Mouse (Mus musculus) myocyte (in vitro differentiated cells): Measurements from ENCODE around the gene Ccdc24. TPM values are rescaled to one million over a fixed set of nuclear protein-coding genes. Genes with fewer than 3 reads are reported as not detected.
A peak's percentile ranks its signal among the peaks of the same experiment; 100 is the strongest.

ENCODE experiments used
- H3K27me3 ChIP-seq: one replicate; pipeline ENCODE4 v1.6.1; 2011; ENCODE audit not compliant: control insufficient read depth, insufficient read depth, insufficient read length
- H3K36me3 ChIP-seq: one replicate; pipeline ENCODE4 v1.6.1; 2011; ENCODE audit not compliant: control insufficient read depth, insufficient read depth
- H3K4me2 ChIP-seq: one replicate; pipeline ENCODE4 v1.6.1; 2011; ENCODE audit warnings: low read depth, control low read depth
- H3K4me3 ChIP-seq: one replicate; pipeline ENCODE4 v1.5.1; 2011; ENCODE audit warnings: mild to moderate bottlenecking, control low read depth, moderate library complexity
- H3K79me2 ChIP-seq: one replicate; pipeline ENCODE4 v1.6.1; 2011; ENCODE audit not compliant: control insufficient read depth, insufficient read depth
- H3ac ChIP-seq: one replicate; pipeline ENCODE4 v1.6.1; 2011; ENCODE audit not compliant: control insufficient read depth, insufficient read length
- CEBPB ChIP-seq: IDR thresholded peaks from 2 replicates; pipeline ENCODE4 v1.6.1; 2011; ENCODE audit warnings: mild to moderate bottlenecking, moderate library complexity; ENCODE audit not compliant: poor library complexity, insufficient read depth, severe bottlenecking
- E2F4 ChIP-seq: IDR thresholded peaks from one replicate; pipeline ENCODE4 v1.6.1; 2011; ENCODE audit warnings: mild to moderate bottlenecking, control low read depth, moderate library complexity; ENCODE audit not compliant: insufficient read depth
- MAX ChIP-seq: IDR thresholded peaks from one replicate; pipeline ENCODE4 v1.6.1; 2011; ENCODE audit warnings: low read depth, mild to moderate bottlenecking, control low read depth
- MYOD1 ChIP-seq, 3 experiments: IDR thresholded peaks; one replicate each; pipeline ENCODE4 v1.6.1; 2011; ENCODE audit warnings: control low read depth in 2 of 3, low read depth in 2 of 3, mild to moderate bottlenecking in 2 of 3, moderate library complexity in 1 of 3; ENCODE audit not compliant: insufficient read length in 2 of 3, control insufficient read depth in 1 of 3
- MYOG ChIP-seq, 3 experiments: IDR thresholded peaks; one replicate each; pipeline ENCODE4 v1.6.1; 2011; ENCODE audit warnings: control low read depth in 2 of 3, low read depth in 2 of 3, mild to moderate bottlenecking in 2 of 3; ENCODE audit not compliant: insufficient read length in 2 of 3, control insufficient read depth in 1 of 3, insufficient read depth in 1 of 3
- POLR2A ChIP-seq: IDR thresholded peaks from one replicate; pipeline ENCODE4 v1.6.1; 2011; ENCODE audit warnings: low read depth, mild to moderate bottlenecking, control low read depth, moderate library complexity; ENCODE audit not compliant: insufficient read length
- POLR2AphosphoS2 ChIP-seq: IDR thresholded peaks from one replicate; pipeline ENCODE4 v1.6.1; 2011; ENCODE audit warnings: low read depth, control low read depth; ENCODE audit not compliant: insufficient read length
- REST ChIP-seq: IDR thresholded peaks from one replicate; pipeline ENCODE4 v1.6.1; 2011; ENCODE audit warnings: mild to moderate bottlenecking, control low read depth, moderate library complexity; ENCODE audit not compliant: insufficient read depth, insufficient read length
- SRF ChIP-seq: IDR thresholded peaks from one replicate; pipeline ENCODE4 v1.6.1; 2011; ENCODE audit warnings: low read depth; ENCODE audit not compliant: control insufficient read depth, insufficient read length
- TCF12 ChIP-seq: IDR thresholded peaks from one replicate; pipeline ENCODE4 v1.6.1; 2011; ENCODE audit warnings: mild to moderate bottlenecking, control low read depth; ENCODE audit not compliant: poor library complexity, insufficient read depth, severe bottlenecking
- TCF3 ChIP-seq: IDR thresholded peaks from one replicate; pipeline ENCODE4 v1.6.1; 2011; ENCODE audit warnings: low read depth, control low read depth; ENCODE audit not compliant: insufficient read length
- USF1 ChIP-seq: IDR thresholded peaks from one replicate; pipeline ENCODE4 v1.6.1; 2011; ENCODE audit warnings: low read depth, mild to moderate bottlenecking, control low read depth, moderate library complexity
- polyA plus RNA-seq: library from polyadenylated mRNA; unstranded; fragments of >200 nt; fragmentation: generic; extraction: Trizol; gene quantifications from one replicate; pipeline ENCODE4 v1.2.1, GENCODE M21; 2012; ENCODE audit warnings: missing spikeins

The Ccdc24 gene
- polyA plus RNA-seq, 1 experiment = 1.8 TPM

DNA sequence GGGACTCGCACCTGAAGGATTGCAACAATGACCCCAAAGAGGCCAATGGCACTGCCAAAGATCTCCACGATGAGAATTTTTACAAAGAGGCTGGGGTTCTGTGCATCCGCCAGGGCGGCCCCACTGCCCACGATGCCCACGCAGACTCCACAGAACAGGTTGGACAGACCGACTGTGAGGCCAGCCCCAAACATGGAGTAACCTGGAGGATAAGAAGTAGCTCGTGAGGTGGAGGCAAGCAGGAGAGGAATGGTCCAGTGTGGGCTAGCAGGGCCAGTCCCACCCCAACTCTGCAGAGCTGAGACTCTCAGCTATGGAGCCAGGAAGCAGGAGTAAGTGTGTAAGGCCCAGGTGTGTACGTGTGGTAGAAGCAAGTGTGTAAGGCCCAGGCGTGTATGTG lies 12.7 kb upstream of the Ccdc24 start:
- H3K4me3 ChIP-seq = no peak overlapping the region
- no peak overlapping the region for H3ac ChIP-seq
- H3K27me3 ChIP-seq = no peaks in the 10 kb centered on the region
- H3K79me2 ChIP-seq = peaks cover 24% of the 10 kb centered on the region
- TF ChIP-seq USF1 (no peak), POLR2AphosphoS2 (no peak), CEBPB (no peak), TCF3 (no peak), E2F4 (no peak), REST (no peak), SRF (no peak), TCF12 (no peak), MAX (no peak), POLR2A (no peak), MYOD1 (IDR thresholded peaks at IDR 0.05; ENCODE audit: control insufficient read depth in 1 of 3, insufficient read length in 2 of 3, low read depth in 2 of 3) (no peak)
- H3K4me2 ChIP-seq = no peak overlapping the region
- peaks cover 6% of the 10 kb centered on the region for H3K36me3 ChIP-seq

DNA sequence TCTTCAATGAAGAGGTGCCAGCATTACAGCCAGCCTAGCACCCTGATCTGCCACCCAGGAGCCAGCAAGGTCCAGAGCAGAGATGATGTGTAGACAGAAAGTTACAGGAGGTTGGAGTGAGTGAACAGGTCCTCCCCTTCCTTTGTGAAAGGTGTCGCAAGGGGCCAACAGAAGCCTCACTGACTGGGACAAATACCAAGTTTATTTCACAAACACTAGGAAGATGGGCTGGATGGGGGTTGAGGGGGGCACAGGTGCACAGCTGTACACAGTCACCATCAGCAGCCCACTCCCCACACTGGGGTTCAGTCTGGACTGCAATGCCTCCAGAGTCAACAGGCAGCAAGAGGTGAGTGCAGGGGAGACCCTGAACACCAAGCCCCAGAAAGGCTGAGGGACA lies 11.8 kb upstream of the Ccdc24 start:
- Histone ChIP-seq H3K27me3 (no peaks in the 10 kb centered on the region), H3K36me3 (peaks cover 6% of the 10 kb centered on the region), H3K4me3 (peak overlapping the region; percentile 30), H3K79me2 (peaks cover 24% of the 10 kb centered on the region), H3K4me2 (peak overlapping the region; percentile 99), H3ac (no peak overlapping the region)
- TF ChIP-seq POLR2AphosphoS2 (peak; percentile 10), TCF3 (no peak)

DNA sequence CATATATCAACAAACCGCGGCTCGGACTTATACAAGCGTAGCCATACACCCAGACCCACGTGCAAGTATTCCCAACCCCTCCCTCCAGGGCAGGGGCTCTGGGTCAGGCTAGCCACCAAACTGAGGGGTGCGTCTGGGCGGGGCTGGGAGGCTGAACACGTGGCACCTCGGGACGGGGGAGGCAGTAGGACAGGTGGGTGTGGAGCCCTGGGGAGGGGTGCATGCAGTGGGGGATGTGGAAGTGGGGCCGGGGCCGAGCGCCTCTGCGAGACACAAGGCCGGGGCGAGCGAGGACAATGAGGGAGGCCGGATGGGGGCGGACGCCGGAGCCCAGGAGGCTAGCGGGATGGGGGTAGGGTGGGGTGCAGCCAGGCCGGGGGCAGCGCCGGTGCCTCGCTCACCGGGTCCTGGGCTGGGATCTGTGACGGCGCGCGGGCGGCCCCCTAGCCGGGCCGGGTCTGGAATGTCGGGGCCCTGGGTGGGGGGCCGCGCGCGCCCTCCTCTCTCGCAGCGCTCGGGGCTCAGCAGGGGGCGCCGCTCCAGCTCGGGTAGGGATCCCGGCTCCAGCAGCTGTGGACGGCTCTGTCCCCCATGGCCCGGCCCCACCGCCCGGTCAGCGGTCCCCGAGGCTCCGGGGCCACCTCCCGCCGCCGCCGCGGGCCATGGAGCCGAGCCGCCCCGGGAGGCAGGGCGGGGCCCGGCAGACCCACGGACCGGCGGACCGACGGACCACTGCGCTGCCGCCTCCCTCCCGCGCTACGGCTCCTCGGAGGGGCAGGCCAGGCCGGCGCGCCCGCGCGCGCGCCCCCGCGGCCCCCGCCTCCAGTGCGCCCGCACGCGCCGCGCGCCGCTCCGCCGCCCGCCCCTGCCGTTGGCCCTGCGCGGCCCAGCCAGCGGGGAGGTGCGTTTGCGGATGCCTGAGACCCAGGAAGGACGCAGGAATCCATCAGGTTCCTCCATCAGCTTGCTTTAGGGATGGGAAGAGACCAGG lies 10.6 kb upstream of the Ccdc24 start, which contains the start of gene B4galt2:
TSS of gene B4galt2 (minus strand) at position 787 of the 991 bp plus-strand sequence.
- Histone ChIP-seq H3K36me3 (peaks cover 6% of the 10 kb centered on the region), H3K4me3 (peak within 1 kb of the TSS; percentile 30), H3K27me3 (no peaks in the 10 kb centered on the region), H3K4me2 (peak within 1 kb of the TSS; percentile 99), H3K79me2 (peaks cover 24% of the 10 kb centered on the region), H3ac (peak within 1 kb of the TSS; percentile 65)
- TF ChIP-seq USF1 = peak; percentile 40
- no peak for TF ChIP-seq TCF12
- TF ChIP-seq E2F4 = no peak
- TF ChIP-seq CEBPB = no peak
- no peak for TF ChIP-seq TCF3
- peak; percentile 92 for TF ChIP-seq POLR2AphosphoS2
- peak in 1 of 3 experiments; percentile 55 for TF ChIP-seq MYOG (IDR thresholded peaks at IDR 0.05; ENCODE audit: control insufficient read depth in 1 of 3, insufficient read depth in 1 of 3, insufficient read length in 2 of 3, low read depth in 2 of 3)
- TF ChIP-seq SRF = no peak
- TF ChIP-seq POLR2A = peak; percentile 90
- TF ChIP-seq REST = no peak
- peak in 2 of 3 experiments; percentile 35 to 74 for TF ChIP-seq MYOD1 (IDR thresholded peaks at IDR 0.05; ENCODE audit: control insufficient read depth in 1 of 3, insufficient read length in 2 of 3, low read depth in 2 of 3)
- no peak for TF ChIP-seq MAX

DNA sequence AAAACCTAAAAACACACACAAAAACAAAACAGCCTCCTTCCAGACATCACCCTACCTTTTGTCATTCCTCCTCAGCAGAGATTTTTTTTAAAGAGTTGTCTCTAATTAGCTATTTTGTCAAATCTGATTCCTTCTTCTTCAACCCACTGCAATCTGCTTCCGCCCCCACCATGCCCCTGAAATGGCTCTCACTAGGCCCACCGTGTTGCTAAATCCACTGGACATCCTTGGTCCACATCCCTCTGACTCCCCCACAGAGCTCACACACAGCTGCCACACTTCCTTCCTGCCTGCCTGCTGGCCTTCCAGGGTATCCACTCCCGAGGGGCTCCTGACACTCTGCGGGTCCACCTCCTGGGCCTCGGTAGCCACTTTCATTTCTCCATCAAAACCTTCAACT lies 6.3 kb upstream of the Ccdc24 start:
- TF ChIP-seq SRF (no peak), TCF12 (no peak), POLR2A (no peak)
- H3K4me3 ChIP-seq = no peak overlapping the region
- peaks cover 4% of the 10 kb centered on the region for H3K36me3 ChIP-seq
- H3K79me2 ChIP-seq = peaks cover under 1% of the 10 kb centered on the region
- no peak overlapping the region for H3ac ChIP-seq
- H3K4me2 ChIP-seq = no peak overlapping the region
- no peaks in the 10 kb centered on the region for H3K27me3 ChIP-seq

DNA sequence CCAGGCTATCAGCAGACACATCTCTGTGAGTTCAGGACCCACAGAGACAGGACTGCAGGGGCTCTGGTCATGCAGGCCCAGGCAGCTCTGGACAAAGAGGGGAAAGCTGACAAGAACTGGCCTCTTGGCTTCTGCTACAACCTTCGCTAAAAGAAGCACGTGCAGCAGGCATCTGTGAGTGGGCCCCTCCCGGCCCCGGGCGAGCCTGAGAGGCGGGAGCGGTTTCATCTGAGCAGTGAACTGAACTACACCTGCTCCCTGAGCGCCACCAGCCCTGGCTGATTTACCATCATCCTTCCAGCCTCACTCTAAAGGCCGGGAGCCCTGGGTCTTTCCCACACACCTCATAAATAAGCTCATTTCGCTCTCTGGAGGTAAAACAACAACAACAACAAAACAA lies 5.9 kb upstream of the Ccdc24 start:
- TF ChIP-seq MYOD1 (IDR thresholded peaks at IDR 0.05; ENCODE audit: control insufficient read depth in 1 of 3, insufficient read length in 2 of 3, low read depth in 2 of 3) (no peak), TCF3 (no peak)
- H3K36me3 ChIP-seq = peaks cover 4% of the 10 kb centered on the region

More for the DNA sequence above, 5.9 kb upstream of the Ccdc24 start:
- no peak overlapping the region for H3K4me3 ChIP-seq
- no peaks in the 10 kb centered on the region for H3K79me2 ChIP-seq
- no peak overlapping the region for H3ac ChIP-seq
- no peaks in the 10 kb centered on the region for H3K27me3 ChIP-seq
- no peak overlapping the region for H3K4me2 ChIP-seq
